Mouse (Mus musculus): ENCODE results near the gene Ankrd66. TPM values are rescaled to one million over a fixed set of nuclear protein-coding genes. Genes with fewer than 3 reads are reported as not detected.
"Not testable (repeated sequence)": the region's sequence is repeated elsewhere in the genome, so short reads cannot be mapped to it uniquely, and the experiment has no call there.

The Ankrd66 gene
- total RNA-seq, 1 experiment from 2014 or later = 5.5 TPM

DNA sequence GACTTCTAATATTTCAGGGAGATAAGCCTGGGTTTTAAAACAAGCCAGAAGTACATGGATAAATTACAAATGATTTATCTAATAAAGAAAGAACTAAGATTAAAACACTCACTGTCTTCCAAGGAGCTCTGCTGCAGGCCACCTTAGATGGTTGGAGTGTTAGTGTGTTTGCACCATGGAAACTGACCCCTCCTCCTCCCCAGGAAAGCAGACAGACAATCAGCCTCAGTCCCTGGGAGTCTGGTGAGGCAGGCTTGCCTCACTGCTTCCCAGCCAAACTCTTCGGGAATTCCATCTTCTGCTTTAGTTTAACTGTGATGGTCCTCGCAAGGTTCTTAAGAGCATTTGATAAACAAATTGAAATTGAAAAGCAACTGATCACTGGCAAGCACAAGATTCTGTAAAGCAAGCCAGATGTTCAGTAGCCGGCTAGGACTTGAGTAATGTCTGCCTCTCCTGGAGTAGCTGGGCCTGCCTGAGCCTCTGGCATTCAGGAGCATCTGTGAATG is 7.7 kb upstream of the Ankrd66 start:
- ATAC-seq (ENCODE audit: extremely low read depth, insufficient number of reproducible peaks, low FRiP score, poor library complexity, severe bottlenecking) = no peak

DNA sequence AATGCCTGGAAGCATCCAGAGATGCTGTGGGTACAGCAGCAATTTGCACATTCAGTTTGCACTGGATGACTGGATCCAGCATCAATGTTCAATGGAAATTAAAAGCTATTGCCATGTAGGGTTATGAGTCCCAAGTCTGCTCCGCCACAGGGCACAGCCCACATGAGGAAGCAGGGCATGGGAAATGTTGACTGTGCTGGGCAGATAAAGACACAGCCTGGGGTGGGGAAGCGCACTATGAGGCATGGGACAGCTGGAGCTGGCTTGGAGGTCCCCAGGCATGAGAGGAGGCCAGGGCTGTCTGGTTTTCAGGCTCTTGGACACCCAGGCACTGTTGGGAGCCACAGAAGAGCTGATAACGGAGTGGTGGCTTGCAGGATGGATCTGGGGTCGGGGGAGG is 601 bp upstream of the Ankrd66 start:
- no peak for ATAC-seq (ENCODE audit: extremely low read depth, insufficient number of reproducible peaks, low FRiP score, poor library complexity, severe bottlenecking)

DNA sequence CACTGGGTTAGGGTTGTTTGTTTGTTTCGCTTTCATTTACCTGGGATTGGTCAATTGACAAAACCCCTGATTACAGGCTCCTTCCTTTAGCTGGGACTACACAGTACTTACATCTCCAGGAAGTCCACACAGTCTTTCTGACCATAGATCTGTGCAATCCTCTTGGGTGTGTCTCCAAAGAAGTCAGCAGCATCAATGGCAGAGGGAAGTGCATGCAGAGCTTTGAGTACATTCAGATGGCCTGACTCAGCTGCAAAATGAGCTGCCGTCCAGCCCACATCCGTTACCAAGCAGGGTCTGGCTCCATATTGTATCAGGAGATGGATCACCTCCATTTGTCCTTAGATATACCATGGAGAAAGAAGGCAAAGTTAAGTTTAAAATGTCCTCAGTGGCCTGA is 4.7 kb downstream of the Ankrd66 start:
- peak; percentile 51; the same call in 1 of the 2 replicates for ATAC-seq (ENCODE audit: extremely low read depth, insufficient number of reproducible peaks, low FRiP score, poor library complexity, severe bottlenecking)

DNA sequence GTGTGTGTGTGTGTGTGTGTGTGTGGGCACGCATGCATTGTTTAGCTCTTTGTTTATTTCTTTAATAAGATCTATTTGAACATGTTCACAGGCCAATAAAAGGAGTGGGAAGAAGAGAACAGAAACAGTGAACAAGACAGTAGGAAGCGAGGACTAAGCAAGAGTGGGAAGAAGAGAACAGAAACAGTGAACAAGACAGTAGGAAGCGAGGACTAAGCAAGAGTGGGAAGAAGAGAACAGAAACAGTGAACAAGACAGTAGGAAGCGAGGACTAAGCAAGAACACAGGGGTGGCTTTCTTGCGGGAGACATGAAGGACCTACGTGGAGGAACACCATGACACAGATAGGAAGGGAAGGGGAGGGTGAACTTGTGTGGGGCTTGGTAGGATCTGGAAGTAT is 6.6 kb downstream of the Ankrd66 start:
- ATAC-seq (ENCODE audit: extremely low read depth, insufficient number of reproducible peaks, low FRiP score, poor library complexity, severe bottlenecking) = not testable (repeated sequence)

DNA sequence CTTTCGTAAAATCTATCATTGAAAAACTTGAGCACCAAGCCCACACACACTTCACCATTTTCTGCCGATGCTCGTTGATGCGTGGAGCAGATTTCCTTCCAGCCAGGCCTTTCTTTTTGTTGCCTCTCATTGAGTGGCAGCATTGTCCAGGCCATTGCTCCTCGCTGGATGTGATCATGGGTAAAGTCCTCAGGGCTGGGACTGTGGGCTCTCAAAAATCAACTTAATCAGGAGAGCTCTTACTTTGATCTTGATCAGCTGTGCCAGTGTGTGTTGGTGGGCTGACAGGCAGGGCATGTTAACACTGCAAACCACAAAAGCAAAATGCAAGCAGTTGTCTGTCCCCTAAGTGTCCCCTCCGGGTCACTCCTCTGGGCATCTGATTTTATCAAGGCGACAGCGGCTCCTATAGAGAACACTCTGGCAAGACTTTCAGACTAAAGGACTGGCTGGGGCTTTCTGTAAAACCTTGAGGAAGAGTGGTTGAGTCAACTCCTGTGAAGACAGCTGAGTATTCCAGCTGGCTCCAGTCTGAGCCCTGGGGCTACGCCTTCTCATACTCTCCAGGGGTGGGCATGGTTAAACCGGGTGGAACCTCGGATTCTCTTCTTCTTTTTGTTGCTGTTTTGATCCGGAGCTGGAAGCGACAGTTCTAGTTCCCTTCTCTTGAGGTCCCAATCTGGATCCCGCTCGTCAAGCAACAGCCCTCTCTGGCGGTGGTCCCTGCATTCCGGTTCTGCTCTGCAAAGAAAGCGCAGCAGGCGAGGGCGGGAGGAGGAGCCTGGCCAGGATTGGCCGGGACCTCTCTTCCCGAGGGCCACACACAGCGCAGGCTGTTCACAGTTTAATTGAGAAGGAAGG is 8.8 kb downstream of the Ankrd66 start:
- ATAC-seq (ENCODE audit: extremely low read depth, insufficient number of reproducible peaks, low FRiP score, poor library complexity, severe bottlenecking) = no peak

DNA sequence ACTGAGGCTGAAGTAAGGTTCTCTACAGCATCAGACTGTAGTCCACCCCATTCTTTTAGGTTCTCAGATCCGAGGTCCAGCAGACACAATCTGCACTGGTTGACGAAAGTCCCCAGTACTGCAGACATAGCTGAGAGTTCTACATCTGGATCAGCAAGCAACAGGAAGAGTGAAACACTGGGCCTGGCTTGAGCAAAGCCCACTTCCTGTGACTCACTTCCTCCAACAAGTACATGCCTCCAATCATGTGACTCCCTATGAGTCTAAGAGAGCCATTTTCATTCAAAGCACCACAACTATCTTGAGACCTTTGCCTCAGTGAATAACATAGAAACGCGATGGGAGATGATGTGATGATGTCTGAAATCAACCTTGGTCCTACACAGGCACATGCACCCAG is 12.2 kb downstream of the Ankrd66 start:
- no peak for ATAC-seq (ENCODE audit: extremely low read depth, insufficient number of reproducible peaks, low FRiP score, poor library complexity, severe bottlenecking)

DNA sequence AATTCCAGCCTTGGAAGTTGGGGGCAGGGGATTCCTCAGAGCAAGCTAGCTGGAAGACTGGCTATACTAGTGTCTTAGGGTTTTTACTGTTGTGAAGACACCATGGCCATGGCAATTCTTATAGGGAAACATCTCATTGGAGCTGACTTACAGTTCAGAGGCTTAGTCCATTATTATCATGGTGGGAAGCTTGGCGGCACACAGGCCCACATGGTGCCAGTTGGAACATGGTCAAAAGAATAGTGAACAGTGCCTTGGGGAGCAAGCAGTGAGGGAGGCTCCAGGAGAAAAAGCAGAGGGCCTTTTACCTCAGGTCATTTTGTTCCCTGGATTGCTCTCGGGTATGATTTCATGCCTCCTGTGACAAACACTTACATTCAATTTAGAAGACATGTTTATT is 12.9 kb downstream of the Ankrd66 start:
- no peak for ATAC-seq (ENCODE audit: extremely low read depth, insufficient number of reproducible peaks, low FRiP score, poor library complexity, severe bottlenecking)

DNA sequence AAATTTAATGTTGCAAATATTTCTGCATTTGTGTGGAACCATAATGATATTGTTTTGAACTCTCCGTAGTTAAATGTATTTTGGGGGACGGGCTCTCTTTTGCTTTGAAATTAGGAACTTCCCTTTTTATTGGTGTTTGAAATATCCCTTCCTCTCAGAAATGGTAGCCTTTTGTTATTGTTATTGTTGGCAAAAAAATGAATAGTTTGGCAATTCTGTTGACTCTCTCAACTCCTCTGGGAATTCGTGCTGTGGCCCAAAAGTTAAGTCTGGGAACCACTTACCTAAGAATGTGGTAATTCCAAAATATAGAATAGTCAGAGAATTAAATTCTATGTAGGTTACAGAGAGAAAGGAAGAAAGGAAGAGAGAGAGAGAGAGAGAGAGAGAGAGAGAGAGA is 23.3 kb downstream of the Ankrd66 start:
- ATAC-seq (ENCODE audit: extremely low read depth, insufficient number of reproducible peaks, low FRiP score, poor library complexity, severe bottlenecking) = no peak

DNA sequence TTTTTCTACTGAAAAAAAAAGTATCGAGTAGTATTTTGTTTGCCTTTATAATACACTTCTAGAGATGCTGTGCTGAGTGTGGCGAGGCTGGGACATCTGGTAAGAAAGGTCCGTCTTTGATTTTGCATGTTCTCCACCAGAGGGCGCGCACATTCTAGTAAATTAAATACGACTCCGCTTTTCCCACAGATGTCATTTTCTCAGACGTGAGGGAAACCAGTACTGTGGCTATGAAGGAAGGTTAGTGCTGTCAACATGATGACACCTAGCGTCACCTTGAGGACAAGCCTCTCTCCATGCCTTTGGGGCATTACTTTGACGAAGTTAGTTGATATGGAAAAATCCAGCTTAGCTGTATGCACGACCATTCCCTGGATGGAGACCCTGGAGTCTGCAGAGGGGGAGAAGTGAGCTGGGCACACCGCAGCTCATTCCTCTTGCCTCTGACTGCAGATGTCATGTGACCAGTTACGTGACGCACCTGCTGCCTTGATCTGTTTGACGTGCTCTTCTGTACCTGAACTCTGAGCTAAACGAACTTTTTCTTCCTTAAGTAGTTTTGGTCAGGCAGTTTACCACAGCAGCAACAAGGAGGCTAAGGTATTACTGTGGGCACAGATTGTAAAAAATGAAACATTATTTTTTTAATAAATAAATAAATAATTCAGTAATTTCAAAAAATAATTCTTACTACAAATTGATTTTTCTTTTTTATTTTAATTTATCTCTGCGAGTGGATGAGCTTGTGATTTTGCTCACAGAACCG is 24.6 kb downstream of the Ankrd66 start:
- ATAC-seq (ENCODE audit: extremely low read depth, insufficient number of reproducible peaks, low FRiP score, poor library complexity, severe bottlenecking) = peak; percentile 71

DNA sequence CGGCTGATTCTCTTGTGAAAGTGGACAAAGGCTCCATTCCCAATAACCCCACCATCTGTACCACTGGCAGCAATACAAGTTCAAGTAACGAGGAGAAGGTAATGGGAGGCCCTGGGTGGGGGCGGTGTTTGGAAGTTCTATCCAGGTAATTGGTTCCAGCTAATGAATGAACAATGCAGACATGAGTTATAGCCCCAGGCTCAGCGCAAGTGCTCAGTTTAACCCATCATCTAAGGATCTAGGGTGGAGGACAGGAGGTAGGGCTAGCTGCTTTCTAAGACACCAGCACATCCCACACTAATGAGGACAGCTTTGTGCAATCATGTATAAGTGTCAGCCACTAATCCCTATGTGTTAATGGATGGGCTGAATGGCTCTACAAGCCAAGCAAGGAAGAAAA is 32.7 kb downstream of the Ankrd66 start:
- no peak for ATAC-seq (ENCODE audit: extremely low read depth, insufficient number of reproducible peaks, low FRiP score, poor library complexity, severe bottlenecking)

DNA sequence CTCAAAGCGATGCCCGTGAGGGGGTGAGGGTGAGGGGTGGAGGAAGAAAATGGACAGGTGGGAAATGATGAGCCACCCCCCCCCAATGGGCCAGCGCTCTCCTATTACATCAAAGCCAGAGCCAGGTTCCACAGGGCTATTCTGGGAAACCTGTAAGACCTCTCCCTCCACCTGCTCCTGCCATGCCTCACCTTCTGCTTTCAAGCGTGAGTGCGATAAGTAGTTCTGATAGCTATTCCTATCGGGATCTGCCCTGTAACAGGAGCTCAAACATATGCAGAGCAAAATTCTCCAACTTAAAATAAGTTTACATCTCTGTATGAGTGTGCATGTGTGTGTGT is 38.9 kb downstream of the Ankrd66 start:
- no peak for ATAC-seq (ENCODE audit: extremely low read depth, insufficient number of reproducible peaks, low FRiP score, poor library complexity, severe bottlenecking)

DNA sequence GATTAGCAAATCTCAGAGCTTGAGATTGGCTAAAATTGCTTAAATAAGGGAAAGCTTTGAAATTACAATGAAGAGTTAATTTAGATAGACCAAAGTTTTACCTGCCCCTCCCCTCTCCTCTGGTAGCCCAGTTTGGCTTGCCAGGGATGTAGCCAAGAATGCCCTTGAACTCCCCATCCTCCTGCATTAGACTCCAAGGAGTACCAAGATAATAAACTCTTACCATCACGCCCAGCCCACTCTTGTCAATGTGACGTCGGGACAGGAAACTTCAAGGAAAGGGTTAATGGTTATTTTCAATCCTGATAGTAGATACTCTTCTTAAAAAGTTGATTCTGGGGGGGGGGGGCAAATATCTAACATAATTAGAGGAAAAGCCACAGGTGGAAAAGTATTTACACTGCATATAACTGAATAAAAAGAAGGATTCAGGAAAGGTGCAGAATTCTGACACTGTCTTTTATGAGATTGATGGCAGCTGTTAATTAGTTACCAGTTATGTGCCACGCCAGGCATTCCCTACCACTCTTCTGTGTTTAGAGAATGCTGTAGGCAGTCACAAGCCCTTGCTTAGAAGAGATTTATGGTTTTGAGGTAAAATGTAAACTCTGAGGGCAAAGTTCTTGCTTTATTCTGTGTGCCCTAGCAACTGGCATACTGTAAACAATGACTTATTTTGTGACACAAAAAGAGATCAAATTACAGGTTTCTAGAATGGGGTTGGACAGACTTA is 39.4 kb downstream of the Ankrd66 start:
- ATAC-seq (ENCODE audit: extremely low read depth, insufficient number of reproducible peaks, low FRiP score, poor library complexity, severe bottlenecking) = no peak

DNA sequence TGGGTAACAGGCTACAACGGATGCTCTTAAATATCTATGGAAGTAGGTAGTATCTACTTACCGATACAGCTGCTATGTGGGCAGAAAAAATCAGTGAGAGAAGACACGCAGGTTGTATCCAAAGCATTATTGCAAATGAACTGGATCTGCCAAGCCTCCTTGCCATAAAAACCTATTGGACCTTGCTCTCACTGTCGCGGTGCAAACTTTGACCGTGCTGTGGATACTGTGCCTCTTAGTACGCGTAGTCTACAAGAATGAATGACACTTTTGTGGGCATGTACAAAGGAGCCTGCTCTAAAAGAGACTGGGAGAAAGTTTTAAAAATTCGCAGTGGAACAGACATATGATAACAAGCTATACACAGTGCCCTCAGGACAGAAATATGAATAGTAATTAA is 40.8 kb downstream of the Ankrd66 start, which contains the start of gene Mep1a:
TSS of gene Mep1a (minus strand) at position 221 of the 400 bp plus-strand sequence.
- ATAC-seq (ENCODE audit: extremely low read depth, insufficient number of reproducible peaks, low FRiP score, poor library complexity, severe bottlenecking) = no peak

DNA sequence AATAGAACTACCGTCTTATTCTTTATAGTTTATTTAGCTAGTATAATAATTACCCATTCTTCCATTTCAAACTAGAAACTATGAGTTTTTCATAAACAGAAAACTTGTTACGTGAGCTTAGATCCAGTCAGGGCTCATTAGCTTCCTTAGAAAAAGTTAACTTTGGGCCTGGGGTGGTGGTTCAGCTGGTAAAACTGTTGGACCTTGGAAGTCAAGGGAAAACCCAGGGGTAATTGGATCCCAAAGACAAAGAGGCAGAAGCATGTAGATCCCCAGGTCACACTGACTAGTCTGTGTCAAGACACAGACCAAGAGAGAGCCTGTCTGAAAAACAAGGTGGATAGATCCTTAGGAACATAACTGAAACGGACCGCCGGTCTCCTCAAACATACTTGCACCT is 41.8 kb downstream of the Ankrd66 start:
- ATAC-seq (ENCODE audit: extremely low read depth, insufficient number of reproducible peaks, low FRiP score, poor library complexity, severe bottlenecking) = no peak

DNA sequence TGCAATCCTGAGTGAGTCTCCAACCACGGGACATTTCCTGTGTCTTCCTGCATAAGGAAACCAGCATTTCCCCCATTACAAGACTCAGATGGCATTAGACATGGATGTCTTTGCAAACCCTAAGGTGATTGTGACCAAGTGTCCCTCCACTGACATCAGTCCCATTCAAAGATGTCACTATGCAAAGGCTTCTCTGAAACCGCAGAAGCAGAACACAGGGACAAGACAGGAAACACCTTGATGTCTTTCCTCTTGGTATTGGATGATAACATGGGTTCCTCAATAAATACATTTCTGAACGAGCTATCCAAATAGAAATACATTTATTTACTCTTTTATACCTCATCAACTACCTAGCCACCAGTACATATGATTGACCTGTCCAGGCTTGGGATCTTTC is 42.2 kb downstream of the Ankrd66 start:
- ATAC-seq (ENCODE audit: extremely low read depth, insufficient number of reproducible peaks, low FRiP score, poor library complexity, severe bottlenecking) = no peak

DNA sequence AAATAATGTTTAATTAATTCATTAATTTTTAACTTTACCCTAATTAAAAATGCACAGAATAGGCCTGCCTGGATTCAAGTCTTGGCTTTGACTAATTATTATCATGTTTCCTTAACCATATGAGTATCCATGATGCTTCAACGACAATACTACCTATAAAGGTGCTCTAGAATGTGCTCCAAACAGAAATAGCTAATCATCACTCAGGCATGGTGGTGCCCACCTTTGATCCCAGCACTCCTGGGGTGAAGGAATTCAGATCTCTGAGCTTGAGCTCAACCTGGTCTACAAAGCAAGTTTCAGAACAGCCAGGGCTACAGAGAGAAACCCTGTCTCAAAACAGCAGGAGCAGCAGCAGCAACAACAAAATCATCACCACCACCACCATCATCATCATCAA is 42.9 kb downstream of the Ankrd66 start:
- no peak for ATAC-seq (ENCODE audit: extremely low read depth, insufficient number of reproducible peaks, low FRiP score, poor library complexity, severe bottlenecking)

DNA sequence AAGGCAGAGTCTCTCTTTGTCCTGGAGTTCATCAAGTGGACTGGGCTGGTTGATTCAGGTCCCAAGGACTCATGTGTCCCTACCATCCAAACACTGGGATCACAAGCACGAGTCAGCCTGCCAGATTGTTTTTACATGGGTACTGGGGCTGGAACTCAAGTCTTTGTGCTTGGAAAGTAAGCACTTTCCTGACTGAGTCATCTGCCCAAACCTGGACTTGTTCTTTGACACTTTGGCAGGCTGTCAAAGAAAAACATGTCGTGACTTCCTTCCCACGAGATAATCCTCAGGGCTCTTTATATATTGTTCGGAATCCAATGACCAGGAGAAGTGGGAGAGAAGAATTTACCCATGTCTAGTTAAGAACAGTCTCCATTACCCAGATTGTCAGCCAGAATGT is 45.9 kb downstream of the Ankrd66 start:
- ATAC-seq (ENCODE audit: extremely low read depth, insufficient number of reproducible peaks, low FRiP score, poor library complexity, severe bottlenecking) = no peak

DNA sequence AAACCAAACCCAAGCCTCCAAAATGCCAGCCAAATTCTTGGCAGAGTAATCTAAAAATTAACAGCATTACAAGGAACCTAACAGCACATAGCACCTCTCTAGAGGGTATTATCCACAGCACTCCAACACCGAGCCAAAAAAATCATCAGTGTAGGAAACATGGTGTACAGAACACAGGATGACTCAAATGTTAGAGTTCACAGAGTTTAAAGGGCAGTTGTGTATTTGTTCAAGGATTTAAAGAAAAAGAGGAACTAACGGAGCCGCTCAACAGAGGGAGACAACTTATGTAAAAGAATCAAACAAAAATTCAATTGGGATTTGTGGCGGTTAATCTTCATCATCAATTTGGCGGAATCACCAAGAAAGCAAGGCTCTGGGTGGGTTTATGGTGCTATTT is 47.9 kb downstream of the Ankrd66 start:
- no peak for ATAC-seq (ENCODE audit: extremely low read depth, insufficient number of reproducible peaks, low FRiP score, poor library complexity, severe bottlenecking)

DNA sequence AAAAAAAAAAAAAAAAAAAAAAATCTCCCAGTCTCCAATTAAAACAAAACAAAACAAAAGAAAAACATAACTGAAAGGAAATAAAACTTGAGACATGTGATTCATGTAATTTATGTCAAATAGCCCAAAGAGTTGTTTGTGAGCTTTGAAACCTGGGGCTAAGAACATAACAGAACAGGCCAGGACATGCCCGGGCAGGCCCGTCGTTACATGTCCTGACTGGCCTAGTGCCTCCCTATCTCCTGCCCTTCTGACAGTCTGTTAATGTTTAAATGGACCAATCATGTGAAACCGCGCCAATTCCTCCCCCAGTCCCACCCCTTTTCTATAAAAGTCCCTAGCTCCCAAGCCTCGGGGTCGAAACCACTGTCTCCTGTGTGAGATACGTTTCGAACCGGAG is 53.1 kb downstream of the Ankrd66 start:
- not testable (repeated sequence) for ATAC-seq (ENCODE audit: extremely low read depth, insufficient number of reproducible peaks, low FRiP score, poor library complexity, severe bottlenecking)
